Mouse (Mus musculus): ENCODE data around the gene C1qbp. TPM values are rescaled to one million over a fixed set of nuclear protein-coding genes. Genes with fewer than 3 reads are reported as not detected.

The C1qbp gene
- polyA plus RNA-seq, 1 experiment from 2014 or later, result 180 TPM

DNA sequence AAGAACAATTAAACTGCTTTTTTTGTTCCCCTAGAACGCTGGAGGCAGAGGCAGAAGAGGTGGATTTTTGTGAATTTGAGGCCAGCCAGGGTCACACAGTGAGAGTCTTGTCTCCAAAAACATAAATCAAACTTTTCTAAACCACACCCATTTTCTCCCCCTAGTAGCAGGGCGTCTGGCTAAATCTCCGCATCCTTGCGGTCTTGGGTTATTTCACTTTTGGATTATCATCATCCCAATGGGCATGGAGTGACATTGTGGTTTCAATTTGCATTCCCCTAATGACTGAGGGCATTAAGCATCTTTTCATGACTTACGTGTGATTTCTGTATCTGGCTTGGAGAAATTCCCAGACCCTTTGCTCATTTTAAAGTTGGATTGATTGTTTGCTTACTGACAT, 51.4 kb downstream of the C1qbp start:
- Histone ChIP-seq H3K27ac (replicated peaks) (no peak overlapping the region), H3K4me2 (no peak overlapping the region), H3K27me3 (replicated peaks) (no peaks in the 10 kb centered on the region), H3K9ac (replicated peaks) (no peak overlapping the region), H3K4me1 (no peaks in the 10 kb centered on the region), H3K9me3 (replicated peaks) (no peaks in the 10 kb centered on the region), H3K36me3 (peaks cover 57% of the 10 kb centered on the region), H3K4me3 (replicated peaks) (no peak overlapping the region)
- ATAC-seq (ENCODE audit: low FRiP score), result no peak
- 78% methylated on average over 5 of the region's 5 CpGs for WGBS

Other genes with a start within 250 kb of the C1qbp start
- gene Zfp3, start 218.8 kb downstream of the C1qbp start, polyA plus RNA-seq (2015; fragmentation: Nextera tagmentation; extraction: Ambion mirVana), result 15.8 and 16.3 TPM in 2 replicates
- 0.18 and 0.28 TPM in 2 replicates for gene Scimp, start 170.4 kb downstream of the C1qbp start, polyA plus RNA-seq (2015; fragmentation: Nextera tagmentation; extraction: Ambion mirVana)
- gene Rabep1, start 138.2 kb downstream of the C1qbp start, polyA plus RNA-seq (2015; fragmentation: Nextera tagmentation; extraction: Ambion mirVana), result 77.1 and 83.3 TPM in 2 replicates
- 108 and 109 TPM in 2 replicates for gene Nup88, start 13.1 kb downstream of the C1qbp start, polyA plus RNA-seq (2015; fragmentation: Nextera tagmentation; extraction: Ambion mirVana)
- 71.3 and 78.8 TPM in 2 replicates for gene Rpain, start 12.8 kb downstream of the C1qbp start, polyA plus RNA-seq (2015; fragmentation: Nextera tagmentation; extraction: Ambion mirVana)
- 12.3 and 13.5 TPM in 2 replicates for gene Dhx33, start 21.4 kb upstream of the C1qbp start, polyA plus RNA-seq (2015; fragmentation: Nextera tagmentation; extraction: Ambion mirVana)
- gene Mis12, start 36.6 kb upstream of the C1qbp start, polyA plus RNA-seq (2015; fragmentation: Nextera tagmentation; extraction: Ambion mirVana), result 29.8 and 34.2 TPM in 2 replicates
- gene Derl2, start 36.8 kb upstream of the C1qbp start, polyA plus RNA-seq (2015; fragmentation: Nextera tagmentation; extraction: Ambion mirVana), result 27.9 and 31.1 TPM in 2 replicates
- 567 and 742 TPM in 2 replicates for gene 6330403K07Rik, start 50.5 kb upstream of the C1qbp start, polyA plus RNA-seq (2015; fragmentation: Nextera tagmentation; extraction: Ambion mirVana)
- gene Nlrp1a, start 161.7 kb upstream of the C1qbp start, polyA plus RNA-seq (2015; fragmentation: Nextera tagmentation; extraction: Ambion mirVana), result 0.15 TPM in 1 of 2 replicates, not detected in the other
- gene Nlrp1b, start 247.7 kb upstream of the C1qbp start, polyA plus RNA-seq (2015; fragmentation: Nextera tagmentation; extraction: Ambion mirVana), result 0.05 TPM in 1 of 2 replicates, not detected in the other